ENCODE assay signal across 8 mouse cellular contexts in the genomic region with DNA sequence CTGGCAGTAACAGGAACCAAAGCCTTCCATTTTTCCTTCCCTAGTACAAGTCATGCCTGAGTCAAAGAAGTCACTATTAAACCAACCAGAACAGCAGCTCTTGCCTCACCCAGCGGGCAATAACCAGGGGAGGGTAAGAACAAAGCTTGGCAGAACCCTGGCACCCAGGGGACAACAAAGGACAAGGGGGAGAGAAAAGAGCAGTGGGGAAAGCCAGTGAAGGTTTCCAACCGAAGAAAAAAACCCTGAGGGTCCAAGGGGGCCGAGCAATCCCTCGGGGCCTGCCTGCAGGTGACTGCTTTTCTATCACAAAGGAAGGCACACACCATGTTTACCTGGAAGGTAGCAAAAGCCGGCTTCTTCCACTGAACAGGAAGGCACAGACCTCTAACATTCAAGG. TPM values are rescaled to one million over a fixed set of nuclear protein-coding genes. Genes with fewer than 3 reads are reported as not detected.
DNase-seq lines count a peak whose midpoint lies in the region; ATAC-seq lines count a peak whose summit lies in the region.

No protein-coding gene starts in this region.

- H3K27ac ChIP-seq in lung, embryonic 15.5 days = peak overlapping the region; percentile 83
- no peak overlapping the region for H3K27ac ChIP-seq in forebrain, embryonic 16.5 days (ENCODE audit: low read length)
- no peak overlapping the region for H3K27ac ChIP-seq in neural tube, embryonic 14.5 days (ENCODE audit: low read depth, low read length)

- H3K9ac ChIP-seq in lung, embryonic 15.5 days = peak overlapping the region; percentile 85
- H3K9ac ChIP-seq in forebrain, embryonic 16.5 days (replicated peaks; ENCODE audit: low read depth, low read length) = peak overlapping the region; percentile 82
- H3K9ac ChIP-seq in neural tube, embryonic 14.5 days (replicated peaks; ENCODE audit: low read depth, low read length) = peak overlapping the region; percentile 72

- ATAC-seq in lung, embryonic 15.5 days (ENCODE audit: borderline replicate concordance, extremely low read depth, low FRiP score, low TSS enrichment) = no peak
- ATAC-seq in forebrain, embryonic 16.5 days = no peak
- no peak for ATAC-seq in neural tube, embryonic 14.5 days (ENCODE audit: low read depth)

- no peak for DNase-seq in lung, postnatal 10 days
- peak; percentile 35 for DNase-seq in large intestine, adult 2 months (ENCODE audit: low read depth, low spot score)
- no peak for DNase-seq in spleen, postnatal 36 days (ENCODE audit: low spot score in 2 of 2)
- no peak for DNase-seq in right cerebral cortex, postnatal 36 days (ENCODE audit: low spot score in 2 of 2)
- no peak for DNase-seq in urinary bladder, postnatal 25 days (ENCODE audit: low spot score)

- WGBS in lung, embryonic 15.5 days = 53% methylated on average over 5 of the region's 5 CpGs
- 43% methylated on average over 5 of the region's 5 CpGs for WGBS in forebrain, embryonic 16.5 days
- 26% methylated on average over 5 of the region's 5 CpGs for WGBS in large intestine, adult 2 months
- WGBS in neural tube, embryonic 14.5 days = 52% methylated on average over 5 of the region's 5 CpGs

- H3K36me3 ChIP-seq in lung, embryonic 15.5 days = no peaks in the 10 kb centered on the region
- H3K36me3 ChIP-seq in forebrain, embryonic 16.5 days (ENCODE audit: control insufficient read depth, insufficient read depth) = no peaks in the 10 kb centered on the region
- no peaks in the 10 kb centered on the region for H3K36me3 ChIP-seq in neural tube, embryonic 14.5 days (ENCODE audit: control insufficient read depth, insufficient read depth, low read length)

- H3K27me3 ChIP-seq in lung, embryonic 15.5 days = no peaks in the 10 kb centered on the region
- H3K27me3 ChIP-seq in forebrain, embryonic 16.5 days (replicated peaks; ENCODE audit: control insufficient read depth, insufficient read depth, low read length) = no peaks in the 10 kb centered on the region
- no peaks in the 10 kb centered on the region for H3K27me3 ChIP-seq in neural tube, embryonic 14.5 days (ENCODE audit: control insufficient read depth, insufficient read depth, low read length)

- H3K4me3 ChIP-seq in lung, embryonic 15.5 days = peak overlapping the region; percentile 86
- peak overlapping the region; percentile 91 for H3K4me3 ChIP-seq in forebrain, embryonic 16.5 days (replicated peaks; ENCODE audit: low read length)
- H3K4me3 ChIP-seq in neural tube, embryonic 14.5 days (ENCODE audit: low read depth, low read length) = peak overlapping the region; percentile 83

- peaks cover 27% of the 10 kb centered on the region for H3K4me1 ChIP-seq in lung, embryonic 15.5 days
- peaks cover 21% of the 10 kb centered on the region for H3K4me1 ChIP-seq in forebrain, embryonic 16.5 days (replicated peaks; ENCODE audit: control insufficient read depth, insufficient read depth, low read length)
- H3K4me1 ChIP-seq in neural tube, embryonic 14.5 days (ENCODE audit: control insufficient read depth, insufficient read depth, low read length) = peaks cover 13% of the 10 kb centered on the region

- H3K4me2 ChIP-seq in lung, embryonic 15.5 days = peak overlapping the region; percentile 76
- H3K4me2 ChIP-seq in forebrain, embryonic 16.5 days (ENCODE audit: low read length) = peak overlapping the region; percentile 92
- peak overlapping the region; percentile 78 for H3K4me2 ChIP-seq in neural tube, embryonic 14.5 days (ENCODE audit: low read depth, low read length)

- no peaks in the 10 kb centered on the region for H3K9me3 ChIP-seq in lung, embryonic 15.5 days
- H3K9me3 ChIP-seq in forebrain, embryonic 16.5 days (ENCODE audit: control insufficient read depth, low read length) = no peaks in the 10 kb centered on the region
- H3K9me3 ChIP-seq in neural tube, embryonic 14.5 days (ENCODE audit: control insufficient read depth, low read length) = no peaks in the 10 kb centered on the region

RNA-seq across cellular contexts. Expression of a gene that starts 1.7 kb away (rescaled TPM):
- 16.6 and 17.7 TPM in 2 replicates for polyA plus RNA-seq in lung, embryonic 15.5 days (2015; fragmentation: Nextera tagmentation; extraction: Ambion mirVana)
- 32.1 and 35.2 TPM in 2 replicates for polyA plus RNA-seq in forebrain, embryonic 16.5 days (2015; fragmentation: Nextera tagmentation; extraction: Ambion mirVana)
- 16.7 and 22.4 TPM in 2 replicates for polyA plus RNA-seq in large intestine, adult 2 months (2012; rRNA removed)
- polyA plus RNA-seq in neural tube, embryonic 14.5 days (2014; fragmentation: Nextera tagmentation; extraction: Ambion mirVana) = 16.0 and 17.7 TPM in 2 replicates

RNA-seq across cellular contexts. Expression of a gene that starts 43.3 kb away (rescaled TPM):
- 17.7 and 19.4 TPM in 2 replicates for polyA plus RNA-seq in lung, embryonic 15.5 days (2015; fragmentation: Nextera tagmentation; extraction: Ambion mirVana)
- 15.8 and 20.2 TPM in 2 replicates for polyA plus RNA-seq in forebrain, embryonic 16.5 days (2015; fragmentation: Nextera tagmentation; extraction: Ambion mirVana)
- 10.4 and 11.2 TPM in 2 replicates for polyA plus RNA-seq in large intestine, adult 2 months (2012; rRNA removed)
- polyA plus RNA-seq in neural tube, embryonic 14.5 days (2014; fragmentation: Nextera tagmentation; extraction: Ambion mirVana) = 14.5 and 15.2 TPM in 2 replicates
